Mouse (Mus musculus): ENCODE measurements around the gene Foxc1.

Gene Foxc1

DNA sequence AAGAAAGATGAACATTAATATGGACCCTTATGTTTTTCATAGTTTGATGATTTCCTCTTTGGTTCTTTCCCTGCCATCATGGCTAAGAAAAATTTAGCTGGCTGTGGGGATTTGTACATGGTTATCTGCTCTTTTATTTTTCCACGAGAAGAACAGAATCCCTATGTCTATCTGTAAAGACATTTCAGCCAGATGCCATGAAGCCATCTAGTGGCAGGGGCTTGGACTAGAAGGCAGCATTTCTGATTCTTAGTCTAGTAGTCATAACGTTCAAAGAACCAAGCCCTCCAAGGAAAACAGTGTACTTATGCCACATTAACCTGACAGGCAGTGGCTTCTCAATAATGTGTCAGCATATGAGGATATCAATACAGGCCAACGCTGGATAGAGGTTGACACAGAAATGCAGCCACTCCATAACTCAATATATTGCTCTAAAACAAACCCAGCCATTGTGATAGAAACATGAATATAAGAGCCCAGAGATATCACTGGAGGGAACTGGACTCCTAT, 21.4 kb downstream of the Foxc1 start:
- ATAC-seq (ENCODE audit: insufficient number of reproducible peaks, low FRiP score, low TSS enrichment) = no peak

DNA sequence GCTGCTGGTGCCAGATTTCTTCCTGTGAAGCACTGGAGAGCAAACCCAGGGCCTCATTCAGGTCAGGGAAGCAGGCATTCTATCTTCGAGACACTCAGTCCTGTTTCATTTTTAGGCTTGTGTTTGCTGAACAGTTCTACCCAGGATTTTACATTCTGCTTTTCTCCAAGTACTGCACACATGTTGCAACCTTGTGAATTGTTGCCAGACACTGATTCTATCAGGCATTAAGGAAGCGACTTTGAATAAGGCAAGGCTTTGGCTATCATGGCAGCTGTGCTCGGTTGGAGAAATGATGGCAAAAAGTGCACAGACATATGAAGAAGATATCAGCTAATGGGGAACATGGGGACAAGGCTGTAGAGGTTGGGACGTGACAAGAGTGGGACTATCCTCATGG, 22.0 kb downstream of the Foxc1 start:
- ATAC-seq (ENCODE audit: insufficient number of reproducible peaks, low FRiP score, low TSS enrichment) = no peak

DNA sequence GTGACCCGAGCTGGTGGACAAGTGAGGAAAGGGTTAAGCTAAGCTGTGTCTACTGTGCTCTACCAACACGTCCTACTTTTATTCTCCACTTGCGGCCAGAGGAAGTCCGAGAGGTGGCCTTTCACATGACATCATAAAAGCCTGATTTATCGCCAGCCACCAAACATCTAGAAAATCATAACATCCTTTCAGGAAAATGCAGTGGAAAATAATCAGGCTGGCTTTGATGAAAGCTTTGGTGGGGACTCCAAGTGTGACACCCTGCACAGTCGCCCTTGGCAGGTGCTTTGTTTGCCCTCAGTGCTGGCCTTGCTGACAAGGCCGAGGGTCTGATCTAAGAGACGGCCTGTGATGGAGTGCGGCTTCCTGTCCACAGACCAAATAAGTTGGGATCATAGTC, 23.9 kb downstream of the Foxc1 start:
- no peak for ATAC-seq (ENCODE audit: insufficient number of reproducible peaks, low FRiP score, low TSS enrichment)

DNA sequence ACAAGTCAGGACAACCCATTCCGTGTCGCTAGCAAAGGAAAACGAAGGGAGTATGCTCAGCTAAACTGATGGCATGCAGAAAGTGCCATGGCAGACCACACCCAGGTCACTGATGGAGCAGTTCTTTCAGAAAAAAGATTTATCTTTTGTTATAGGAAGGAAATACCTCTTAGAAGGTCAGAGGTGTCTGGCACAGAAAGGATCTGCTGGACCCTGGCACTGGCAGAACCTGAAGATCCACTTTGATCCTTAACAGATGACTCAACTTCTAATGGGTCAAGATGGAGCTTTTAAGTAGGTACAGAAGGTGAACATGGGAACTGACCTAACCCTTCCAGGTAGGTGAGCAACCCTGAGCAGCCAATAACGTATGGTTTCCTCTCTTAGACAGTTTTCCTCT, 29.4 kb downstream of the Foxc1 start:
- ATAC-seq (ENCODE audit: insufficient number of reproducible peaks, low FRiP score, low TSS enrichment) = no peak

DNA sequence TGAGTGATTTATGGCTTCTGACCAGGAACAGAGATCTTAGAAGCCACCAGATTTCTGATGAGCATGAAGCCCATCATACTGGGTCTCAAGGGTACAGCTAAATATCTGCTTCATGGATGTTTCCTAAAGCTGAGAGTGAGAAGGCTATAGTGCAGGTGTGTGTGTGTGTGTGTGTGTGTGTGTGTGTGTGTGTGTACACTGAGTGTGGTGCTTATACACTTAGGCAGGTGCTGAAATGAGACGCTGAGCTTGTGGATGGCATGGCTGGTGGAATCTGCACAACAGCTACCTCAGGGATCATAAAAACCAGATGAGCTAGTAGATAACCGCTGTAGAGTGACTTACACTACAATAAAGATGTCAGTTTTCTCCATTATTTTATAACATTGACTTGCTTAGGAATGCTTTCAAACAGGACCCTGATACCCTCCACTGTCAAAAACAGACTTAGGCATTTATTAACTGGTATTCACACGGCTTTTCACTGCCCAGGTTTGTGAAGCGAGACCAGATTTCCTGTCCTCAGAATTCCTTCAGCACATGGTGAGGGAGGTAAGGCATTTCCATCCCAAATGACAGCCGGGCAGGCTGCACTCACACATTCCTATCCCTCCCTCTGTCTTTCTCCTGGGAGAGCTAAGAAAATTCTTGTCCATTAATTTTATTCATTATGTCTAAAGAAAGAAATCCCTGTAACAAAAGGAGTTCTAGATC, 43.0 kb downstream of the Foxc1 start:
- ATAC-seq (ENCODE audit: insufficient number of reproducible peaks, low FRiP score, low TSS enrichment) = no peak

DNA sequence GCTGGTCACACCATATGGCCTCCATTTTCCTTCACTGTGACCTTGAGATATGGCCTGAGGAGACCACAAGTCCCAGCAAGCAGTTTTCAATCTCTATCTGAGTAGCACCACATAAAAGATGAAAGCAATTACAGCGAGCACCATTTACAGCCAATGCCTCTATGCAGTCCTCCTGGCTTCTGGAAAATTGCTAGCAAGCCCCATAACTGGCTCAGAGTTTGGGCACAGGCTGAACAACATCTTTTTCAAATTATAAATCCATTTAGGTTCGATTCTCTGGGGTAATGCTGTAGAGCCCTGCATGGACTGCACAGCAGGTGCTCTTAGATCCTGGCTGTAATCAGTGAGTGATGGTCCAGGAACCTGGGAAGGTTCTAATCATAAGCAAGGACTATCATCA, 47.1 kb downstream of the Foxc1 start:
- ATAC-seq (ENCODE audit: insufficient number of reproducible peaks, low FRiP score, low TSS enrichment) = no peak

DNA sequence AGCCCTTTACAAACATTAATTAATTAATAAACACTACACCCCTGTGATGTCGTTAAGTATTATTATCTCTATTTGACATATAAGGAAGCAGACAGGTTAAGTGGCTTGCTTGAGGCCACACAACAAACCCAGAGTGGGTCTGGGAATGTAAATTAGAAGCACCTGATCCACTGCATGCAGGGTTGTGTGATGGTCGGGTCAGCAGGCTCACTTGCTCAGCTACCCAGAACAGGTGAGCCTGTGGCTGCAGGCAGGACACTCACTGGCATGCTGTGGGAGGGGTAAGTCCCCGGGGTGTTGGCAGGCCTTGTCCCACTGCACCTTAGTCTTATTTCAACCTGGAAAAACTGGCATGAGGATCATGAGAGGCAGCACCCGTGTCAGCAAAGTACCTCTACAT, 47.6 kb downstream of the Foxc1 start:
- ATAC-seq (ENCODE audit: insufficient number of reproducible peaks, low FRiP score, low TSS enrichment) = no peak

DNA sequence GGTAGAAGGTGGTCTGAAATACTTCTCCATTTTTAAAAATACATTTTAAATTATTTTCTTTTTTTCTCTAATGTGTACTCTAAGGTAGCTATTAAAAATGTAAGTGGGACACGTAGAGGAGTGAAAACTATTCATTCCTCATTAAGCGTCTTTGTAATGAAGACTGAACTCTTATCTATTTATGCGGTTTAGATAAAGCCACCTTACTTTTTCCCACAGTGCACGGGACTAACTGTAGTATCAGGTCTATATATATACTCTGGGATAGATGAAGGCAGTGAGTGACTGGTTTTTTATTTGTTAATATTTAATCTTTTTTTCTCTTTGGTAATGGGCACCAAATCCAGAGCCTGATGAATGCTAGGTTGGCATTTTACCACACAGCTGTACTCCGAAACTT, 53.8 kb downstream of the Foxc1 start:
- no peak for ATAC-seq (ENCODE audit: insufficient number of reproducible peaks, low FRiP score, low TSS enrichment)

Measured in cerebellum, adult (tissue).